Mouse (Mus musculus): ENCODE data around the gene Nmu. TPM values are rescaled to one million over a fixed set of nuclear protein-coding genes. Genes with fewer than 3 reads are reported as not detected.

Nmu gene
- polyA plus RNA-seq (2015; fragmentation: Nextera tagmentation; extraction: Ambion mirVana), result 0.15 TPM in 1 of 2 replicates, not detected in the other

DNA sequence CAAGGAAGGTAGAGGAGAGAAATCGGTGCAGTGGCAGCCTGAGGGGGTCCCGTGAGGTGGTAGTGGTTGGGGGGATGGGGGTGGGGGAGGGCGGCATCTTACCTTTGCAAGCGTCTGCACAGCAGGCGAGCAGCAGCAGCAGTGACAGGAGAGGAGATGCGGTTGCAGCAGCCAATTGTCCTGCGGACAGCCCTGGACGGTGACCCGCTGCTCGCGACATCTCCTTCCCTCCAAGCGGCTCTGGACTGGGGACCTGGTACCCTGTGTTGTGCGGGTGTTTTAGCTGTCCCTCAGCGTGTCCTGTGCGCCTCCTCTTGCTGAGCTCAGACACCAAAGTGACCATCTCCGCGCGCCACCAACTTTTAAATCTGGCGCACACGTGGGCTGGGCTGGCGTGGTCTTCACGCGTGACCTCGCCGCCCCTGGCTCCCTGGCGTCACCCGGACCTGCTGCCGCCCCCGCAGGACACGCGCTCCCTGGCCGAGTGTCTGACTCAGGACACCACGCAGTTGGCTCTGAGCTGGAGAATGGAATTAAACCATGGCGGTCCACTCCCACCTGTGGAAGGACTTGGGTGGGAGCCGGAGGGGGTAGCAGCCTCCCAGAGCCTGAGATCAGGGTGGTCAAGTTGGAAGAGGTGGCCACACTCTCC, at the start of gene Nmu:
Nmu (minus strand) TSS at position 336 of the 652 bp plus-strand sequence.
- DNase-seq (ENCODE audit: low spot score), result no peak

GRCm38 (mm10) chr5:76411697-76412096, 48.1 kb upstream of the Nmu start:
- DNase-seq (ENCODE audit: low spot score), result no peak

GRCm38 (mm10) chr5:76394382-76394781, 30.8 kb upstream of the Nmu start:
- no peak for DNase-seq (ENCODE audit: low spot score)

DNA sequence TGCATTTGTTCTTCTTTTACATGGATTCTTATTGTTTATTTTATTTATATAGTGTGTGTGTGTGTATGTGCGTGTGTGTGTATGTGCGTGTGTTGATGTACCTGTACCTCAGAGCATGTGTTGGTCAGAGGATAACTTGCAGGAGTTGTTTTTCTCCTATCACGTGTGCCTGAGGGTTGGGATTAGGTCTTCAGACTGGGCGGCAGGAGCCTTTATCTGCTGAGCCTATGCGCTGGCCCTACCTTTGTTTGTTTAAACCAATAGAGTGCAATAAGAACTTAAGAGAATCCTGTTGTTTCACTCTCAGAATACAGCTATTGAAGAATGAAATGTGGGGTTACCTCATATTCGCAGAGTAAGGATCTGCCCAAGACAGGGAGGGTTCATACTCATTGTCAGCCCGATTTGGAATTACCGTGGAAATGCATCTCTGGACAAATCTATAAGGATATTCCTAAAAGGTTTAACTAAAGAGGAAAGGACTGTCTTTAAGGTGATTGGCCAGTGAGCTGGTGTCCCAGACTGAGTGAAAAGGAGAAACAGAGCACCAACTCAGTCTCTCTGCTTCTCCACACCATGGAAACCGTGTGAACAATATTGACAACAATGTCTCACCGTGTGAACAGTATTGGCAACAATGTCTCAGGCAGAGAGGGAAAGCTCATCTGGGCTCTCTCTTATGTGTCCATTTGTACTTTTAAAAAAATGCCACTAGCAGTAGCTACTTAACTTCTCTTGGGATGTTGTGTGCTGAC, 25.6 kb upstream of the Nmu start:
- no peak for DNase-seq (ENCODE audit: low spot score)

- DNase-seq (ENCODE audit: low spot score), result no peak
Measured at GRCm38 (mm10) chr5:76388474-76388873, 24.9 kb upstream of the Nmu start.

DNA sequence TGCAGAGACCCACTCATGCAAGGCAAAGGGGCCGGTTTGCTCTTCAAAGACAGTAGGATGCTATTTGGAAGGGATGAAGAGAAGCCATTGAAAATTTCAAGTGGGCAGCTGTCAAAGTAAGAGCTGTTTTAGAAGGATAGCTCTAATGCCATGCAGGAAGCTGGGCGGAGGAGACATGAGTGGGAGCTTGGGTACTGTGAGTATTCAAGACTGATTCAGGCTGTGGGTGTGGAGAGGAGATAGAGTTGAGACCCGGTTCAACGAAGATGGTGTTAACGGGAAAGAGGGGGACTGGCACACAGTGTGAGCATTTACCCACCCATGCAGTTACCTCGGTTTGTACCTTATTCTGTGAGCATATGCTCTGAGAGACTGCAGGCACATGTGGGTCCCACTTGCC, 20.1 kb upstream of the Nmu start:
- no peak for DNase-seq (ENCODE audit: low spot score)

- DNase-seq (ENCODE audit: low spot score), result no peak
Measured at GRCm38 (mm10) chr5:76381836-76382235, 18.2 kb upstream of the Nmu start.

DNA sequence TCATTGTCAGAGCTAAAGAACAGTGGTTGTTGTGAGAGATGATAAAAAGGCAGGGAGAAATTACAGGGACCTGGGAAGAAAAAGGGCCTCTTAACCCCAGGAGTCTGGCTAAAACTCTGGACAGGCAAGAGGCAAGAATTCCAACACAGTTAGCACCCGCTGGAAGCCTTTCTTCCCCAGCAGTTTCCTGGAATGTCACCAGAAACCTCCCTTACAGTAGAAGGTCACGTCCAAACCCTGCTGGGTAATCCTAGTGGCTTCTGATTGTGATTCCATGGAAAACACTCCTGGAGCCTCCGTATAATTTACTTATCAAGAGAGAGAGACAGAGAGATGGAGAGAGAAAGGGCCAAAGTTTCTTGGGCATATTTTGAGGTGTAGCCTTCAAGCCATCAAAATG, 15.6 kb upstream of the Nmu start:
- DNase-seq (ENCODE audit: low spot score), result no peak

DNA sequence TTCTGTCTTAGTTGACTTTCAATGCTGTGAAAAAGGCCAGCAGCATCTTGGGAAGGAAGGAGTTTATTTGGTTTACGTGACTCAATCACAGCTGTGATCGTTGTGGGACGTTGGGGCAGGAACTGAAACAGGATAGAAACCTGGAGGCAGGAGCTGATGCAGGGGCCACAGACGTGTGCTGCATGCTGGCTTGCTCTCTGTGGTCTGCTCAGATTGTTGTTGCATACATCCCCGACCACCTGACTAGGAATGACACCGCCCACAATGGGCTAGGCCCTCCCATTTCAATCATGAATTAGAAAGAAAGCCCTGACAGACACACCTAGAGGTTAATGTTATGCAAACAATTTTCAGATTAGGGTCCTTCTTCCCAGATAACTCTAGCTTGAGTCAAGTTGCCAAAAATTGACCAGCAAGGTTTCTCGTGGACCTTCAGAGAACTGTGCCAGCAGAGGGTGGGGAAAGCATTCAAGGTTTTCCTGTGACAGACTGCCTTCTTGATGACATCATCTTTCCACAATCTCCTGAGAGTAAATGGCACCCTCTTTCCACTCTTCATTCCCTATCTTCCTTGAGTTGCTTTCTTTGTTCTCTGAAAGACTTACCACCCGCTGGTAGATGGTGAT, 5.7 kb upstream of the Nmu start:
- no peak for DNase-seq (ENCODE audit: low spot score)

DNA sequence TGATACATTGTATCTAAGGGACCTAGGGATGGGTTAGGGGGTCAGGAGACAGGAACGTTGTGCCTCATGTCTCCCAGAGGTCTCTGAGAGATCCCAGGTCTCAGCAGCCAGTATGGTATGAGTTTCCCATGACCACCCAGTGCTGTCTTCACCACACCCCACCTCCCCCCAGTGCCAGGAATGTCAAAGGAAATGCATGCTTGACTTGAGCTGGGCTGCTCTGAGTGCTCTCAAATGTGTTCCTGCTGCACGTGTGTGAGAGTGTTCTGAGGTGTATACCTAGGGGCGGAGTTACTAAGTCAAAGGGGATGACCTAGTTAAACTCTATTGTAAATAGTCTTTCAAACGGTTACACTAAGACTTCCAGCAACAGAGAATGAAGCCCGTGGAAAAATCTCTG, 1.8 kb upstream of the Nmu start:
- no peak for DNase-seq (ENCODE audit: low spot score)

GRCm38 (mm10) chr5:76360786-76361185, 2.8 kb downstream of the Nmu start:
- no peak for DNase-seq (ENCODE audit: low spot score)

GRCm38 (mm10) chr5:76360057-76360456, 3.5 kb downstream of the Nmu start:
- no peak for DNase-seq (ENCODE audit: low spot score)

DNA sequence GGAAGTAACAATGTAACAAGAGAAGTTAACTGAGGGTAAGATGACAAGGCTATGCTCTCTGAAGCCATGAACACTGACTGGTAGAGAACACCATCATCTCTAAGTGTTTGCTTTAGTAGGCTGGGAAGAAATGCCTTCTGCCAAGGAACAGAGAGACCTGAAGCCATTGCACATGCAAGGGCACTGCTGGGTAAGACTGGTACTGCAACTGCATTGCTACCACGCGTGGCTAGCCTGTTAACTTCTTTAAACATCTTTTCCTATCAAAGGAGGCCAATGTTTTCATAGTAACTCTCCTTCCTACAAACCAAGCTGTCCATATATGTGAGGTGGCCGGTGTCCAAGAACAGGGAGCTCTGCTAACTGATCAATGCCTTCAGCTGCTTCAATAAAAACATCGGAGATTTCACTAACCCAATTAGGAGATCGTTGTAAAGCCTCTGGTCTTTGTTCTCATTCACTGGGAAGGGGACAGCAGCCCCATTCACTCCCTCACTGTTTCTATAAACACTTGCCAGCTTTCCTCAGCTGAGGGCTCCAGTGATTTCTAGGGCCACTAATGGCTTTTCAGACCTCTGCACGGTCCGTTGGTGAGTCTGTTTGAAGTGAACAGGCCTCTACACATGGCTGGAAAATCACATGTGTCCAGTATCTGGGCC, 11.5 kb downstream of the Nmu start:
- no peak for DNase-seq (ENCODE audit: low spot score)

DNA sequence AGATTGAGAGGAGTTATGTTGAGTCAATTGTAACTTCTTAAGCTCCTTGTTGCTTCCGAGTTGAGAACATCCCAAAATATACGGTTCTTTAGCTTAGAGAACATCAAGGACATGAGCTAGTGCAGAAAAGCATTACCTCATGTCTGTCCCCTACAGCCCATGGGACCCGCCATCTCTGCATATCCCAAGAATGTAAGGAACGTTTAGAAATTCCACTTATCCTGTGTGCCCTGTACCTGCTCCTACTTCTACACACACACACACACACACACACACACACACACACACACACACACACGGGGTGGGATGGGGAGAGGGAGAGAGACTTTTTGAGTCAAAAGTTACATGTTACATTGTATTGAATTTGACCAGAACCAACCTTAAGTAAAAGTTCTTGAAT, 12.1 kb downstream of the Nmu start:
- DNase-seq (ENCODE audit: low spot score), result no peak

GRCm38 (mm10) chr5:76346137-76346536, 17.5 kb downstream of the Nmu start:
- no peak for DNase-seq (ENCODE audit: low spot score)

DNA sequence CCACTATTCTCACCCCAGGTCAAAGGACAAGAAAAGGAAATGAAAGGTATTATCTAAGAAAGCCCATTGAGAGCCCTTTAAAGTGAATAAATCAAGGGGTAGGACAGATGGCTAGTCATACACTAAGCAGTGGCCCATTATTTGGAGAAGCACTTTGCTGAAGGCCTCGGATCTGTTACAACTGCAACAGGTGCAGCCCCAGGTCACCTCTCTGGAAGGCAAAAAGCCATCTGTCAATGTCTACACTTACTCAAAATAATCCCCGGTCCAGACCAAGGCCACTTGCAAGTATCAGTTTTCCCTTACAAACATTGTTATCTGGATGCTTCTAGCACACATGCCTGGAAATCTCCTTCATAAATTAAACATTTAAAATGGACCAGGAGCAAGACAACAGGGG, 22.7 kb downstream of the Nmu start:
- DNase-seq (ENCODE audit: low spot score), result no peak

DNA sequence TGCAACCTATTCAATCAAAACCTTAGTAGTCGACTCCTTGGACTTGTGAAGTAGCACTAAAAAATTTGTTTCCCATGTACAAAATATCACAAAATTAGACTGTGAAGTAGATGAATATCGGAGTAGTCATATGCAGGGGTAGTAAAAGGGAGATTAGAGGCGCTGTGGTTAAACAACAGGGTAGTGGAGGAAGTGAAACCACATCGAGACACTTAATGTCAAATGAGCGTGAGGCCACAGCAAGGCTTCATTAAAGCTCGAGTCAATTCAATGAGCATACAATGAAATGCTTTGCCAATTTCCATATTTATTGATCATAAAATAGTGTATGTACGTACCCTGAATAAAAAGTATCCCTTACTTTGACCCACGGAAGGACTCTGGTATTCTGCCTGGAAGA, 26.5 kb downstream of the Nmu start:
- no peak for DNase-seq (ENCODE audit: low spot score)

DNA sequence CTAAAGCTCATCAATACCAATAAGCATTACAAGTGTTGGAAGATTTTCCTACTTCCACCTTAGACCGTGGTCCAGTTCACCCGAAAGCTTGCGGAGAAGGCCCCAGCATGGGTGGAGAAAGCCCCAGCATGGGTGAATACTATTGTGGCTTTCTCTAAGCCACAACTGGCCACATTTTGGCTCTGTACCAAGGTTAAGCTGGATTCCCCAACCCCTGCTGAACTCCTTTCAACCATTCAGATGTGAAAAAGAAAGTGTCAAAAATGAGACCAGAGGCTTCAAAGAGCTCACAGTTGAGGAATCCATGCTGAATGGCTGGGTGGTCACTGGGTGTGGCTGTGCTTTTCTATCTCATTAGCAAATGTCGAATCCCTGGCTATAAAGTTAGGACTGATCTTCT, 29.8 kb downstream of the Nmu start:
- no peak for DNase-seq (ENCODE audit: low spot score)

GRCm38 (mm10) chr5:76330953-76331352, 32.6 kb downstream of the Nmu start, which contains the start of gene Pdcl2:
TSS of gene Pdcl2 (minus strand) at chr5:76331156.
- DNase-seq (ENCODE audit: low spot score), result no peak

DNA sequence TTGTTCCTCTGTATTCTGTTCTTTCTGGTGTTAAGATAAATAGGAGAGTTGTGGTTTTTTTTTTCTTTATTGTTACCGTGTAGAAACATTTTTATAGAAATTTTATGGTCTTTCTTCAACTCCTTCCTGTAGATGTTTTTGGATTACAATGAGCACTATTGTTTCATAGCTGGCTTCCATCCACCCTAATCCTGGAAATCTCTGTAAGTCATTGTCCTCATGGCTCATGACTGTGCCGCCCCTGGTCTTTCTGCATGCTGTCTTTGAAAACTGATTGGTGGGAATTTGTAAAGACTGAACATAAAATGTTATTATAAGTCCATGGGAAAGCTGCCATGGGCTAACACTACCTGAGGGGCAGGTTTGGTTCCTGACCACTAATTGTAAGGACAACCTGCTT, 36.3 kb downstream of the Nmu start:
- no peak for DNase-seq (ENCODE audit: low spot score)

- no peak for DNase-seq (ENCODE audit: low spot score)
Measured at GRCm38 (mm10) chr5:76325113-76325512, 38.5 kb downstream of the Nmu start.
